Mouse (Mus musculus) R1 (cell line): ENCODE results near the gene Rasgrf2.

ENCODE experiments used
- DNase-seq: peaks from one replicate; pipeline ENCODE4 v3.0.0-alpha.2; 2018; ENCODE audit warnings: low read depth, low spot score

Rasgrf2 gene

GRCm38 (mm10) chr13:91955175-91955574 is 176.3 kb downstream of the Rasgrf2 start:
- DNase-seq, result no peak

GRCm38 (mm10) chr13:91940113-91940512 is 191.3 kb downstream of the Rasgrf2 start:
- no peak for DNase-seq

- DNase-seq, result no peak
Measured at GRCm38 (mm10) chr13:91938826-91939225, 192.6 kb downstream of the Rasgrf2 start.

GRCm38 (mm10) chr13:91937232-91937631 is 194.2 kb downstream of the Rasgrf2 start:
- no peak for DNase-seq

- no peak for DNase-seq
Measured at GRCm38 (mm10) chr13:91932122-91932521, 199.3 kb downstream of the Rasgrf2 start.

GRCm38 (mm10) chr13:91929943-91930726 is 201.3 kb downstream of the Rasgrf2 start:
- DNase-seq, result no peak

GRCm38 (mm10) chr13:91928605-91929389 is 202.7 kb downstream of the Rasgrf2 start:
- peak; percentile 4 for DNase-seq

GRCm38 (mm10) chr13:91921010-91921409 is 210.4 kb downstream of the Rasgrf2 start:
- no peak for DNase-seq

GRCm38 (mm10) chr13:91918764-91919163 is 212.7 kb downstream of the Rasgrf2 start:
- no peak for DNase-seq

- DNase-seq, result peak; percentile 5
Measured at GRCm38 (mm10) chr13:91917835-91918234, 213.6 kb downstream of the Rasgrf2 start.

- no peak for DNase-seq
Measured at GRCm38 (mm10) chr13:91916308-91916707, 215.1 kb downstream of the Rasgrf2 start.

GRCm38 (mm10) chr13:91915582-91916239 is 215.7 kb downstream of the Rasgrf2 start:
- DNase-seq, result peak; percentile 8

GRCm38 (mm10) chr13:91915192-91915581 is 216.3 kb downstream of the Rasgrf2 start:
- DNase-seq, result no peak

- no peak for DNase-seq
Measured at GRCm38 (mm10) chr13:91911652-91912051, 219.8 kb downstream of the Rasgrf2 start.

- peak; percentile 18 for DNase-seq
Measured at GRCm38 (mm10) chr13:91911211-91911610, 220.2 kb downstream of the Rasgrf2 start.

GRCm38 (mm10) chr13:91908202-91908980 is 223.1 kb downstream of the Rasgrf2 start:
- peak; percentile 70 for DNase-seq

- DNase-seq, result no peak
Measured at GRCm38 (mm10) chr13:91906338-91906737, 225.1 kb downstream of the Rasgrf2 start.

GRCm38 (mm10) chr13:91896476-91896875 is 235.0 kb downstream of the Rasgrf2 start:
- DNase-seq, result no peak

- DNase-seq, result peak; percentile 71
Measured at GRCm38 (mm10) chr13:91893132-91893531, 238.3 kb downstream of the Rasgrf2 start.

GRCm38 (mm10) chr13:91890031-91890619 is 241.3 kb downstream of the Rasgrf2 start:
- no peak for DNase-seq
